In the genomic region with DNA sequence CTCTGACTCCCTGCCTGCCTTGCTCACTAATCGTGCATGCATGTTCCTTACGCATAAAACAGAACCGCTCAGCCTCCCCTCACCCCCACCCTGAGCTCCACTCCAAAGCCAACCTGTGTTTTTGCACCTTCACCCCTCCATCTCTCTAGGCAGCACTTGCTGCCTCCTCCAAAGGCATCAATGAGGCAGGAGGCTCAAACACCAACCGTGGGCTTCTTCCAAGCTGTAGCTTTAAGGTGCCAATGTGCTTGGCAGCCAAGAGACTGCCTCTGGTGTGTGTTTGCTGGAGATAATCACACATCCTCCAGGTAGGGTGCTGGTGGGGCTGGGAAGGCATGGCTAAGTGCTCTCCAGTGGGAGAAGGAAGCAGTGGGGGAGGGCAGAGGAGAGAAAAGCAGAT, we compare ENCODE assay signal across 18 mouse cellular contexts.
A peak's percentile ranks its signal among the peaks of the same experiment; 100 is the strongest.
DNase-seq lines count a peak whose midpoint lies in the region; ATAC-seq and TF ChIP-seq lines count a peak whose summit lies in the region.
"Had no signal": no experiment of that assay in that cellular context is flagged by ENCODE, and none has a peak within 500 bp of the region (broad histone marks: within the 10 kb centered on the region; RNA-seq: fewer than 3 reads in every experiment).

No protein-coding gene starts in this region.

- H3K9ac ChIP-seq in forebrain, embryonic 15.5 days (replicated peaks): no peak overlapping the region
- no peak overlapping the region for H3K9ac ChIP-seq in neural tube, embryonic 13.5 days
- no peak overlapping the region for H3K9ac ChIP-seq in hindbrain, embryonic 12.5 days
- no peak overlapping the region for H3K9ac ChIP-seq in limb, embryonic 13.5 days
- H3K9ac ChIP-seq: liver, embryonic 12.5 days; lung, embryonic 14.5 days had no signal

- no peak overlapping the region for H3K4me2 ChIP-seq in forebrain, embryonic 15.5 days (replicated peaks)
- H3K4me2 ChIP-seq in neural tube, embryonic 13.5 days: no peak overlapping the region
- H3K4me2 ChIP-seq in hindbrain, embryonic 12.5 days (replicated peaks): no peak overlapping the region
- no peak overlapping the region for H3K4me2 ChIP-seq in limb, embryonic 13.5 days (replicated peaks)
- H3K4me2 ChIP-seq: liver, embryonic 12.5 days; lung, embryonic 14.5 days; midbrain, embryonic 11.5 days had no signal

- H3K4me3 ChIP-seq in forebrain, embryonic 10.5 days: no peak overlapping the region
- H3K4me3 ChIP-seq in forebrain, embryonic 15.5 days: no peak overlapping the region
- H3K4me3 ChIP-seq in neural tube, embryonic 13.5 days: no peak overlapping the region
- H3K4me3 ChIP-seq in hindbrain, embryonic 12.5 days: no peak overlapping the region
- H3K4me3 ChIP-seq in limb, embryonic 13.5 days: no peak overlapping the region
- no peak overlapping the region for H3K4me3 ChIP-seq in left cerebral cortex, adult 2 months
- H3K4me3 ChIP-seq: liver, embryonic 12.5 days had no signal

- 51% methylated on average over 4 of the region's 4 CpGs for WGBS in forebrain, embryonic 10.5 days
- 11% methylated on average over 4 of the region's 4 CpGs for WGBS in forebrain, embryonic 15.5 days
- WGBS in neural tube, embryonic 13.5 days: 49% methylated on average over 4 of the region's 4 CpGs
- WGBS in hindbrain, embryonic 12.5 days: 57% methylated on average over 4 of the region's 4 CpGs
- WGBS in limb, embryonic 13.5 days: 41% methylated on average over 4 of the region's 4 CpGs

- H3K27me3 ChIP-seq in forebrain, embryonic 10.5 days (ENCODE audit: poor library complexity, severe bottlenecking): peaks cover 62% of the 10 kb centered on the region
- H3K27me3 ChIP-seq in forebrain, embryonic 15.5 days: no peaks in the 10 kb centered on the region
- peaks cover 6% of the 10 kb centered on the region; the same call in 1 of the 2 replicates for H3K27me3 ChIP-seq in neural tube, embryonic 13.5 days
- peaks cover 16% of the 10 kb centered on the region for H3K27me3 ChIP-seq in hindbrain, embryonic 12.5 days
- peaks cover 46% of the 10 kb centered on the region for H3K27me3 ChIP-seq in limb, embryonic 13.5 days

- H3K9me3 ChIP-seq in forebrain, embryonic 10.5 days: no peaks in the 10 kb centered on the region
- H3K9me3 ChIP-seq in forebrain, embryonic 15.5 days: no peaks in the 10 kb centered on the region
- H3K9me3 ChIP-seq in neural tube, embryonic 13.5 days: no peaks in the 10 kb centered on the region
- no peaks in the 10 kb centered on the region for H3K9me3 ChIP-seq in hindbrain, embryonic 12.5 days (replicated peaks)
- H3K9me3 ChIP-seq in limb, embryonic 13.5 days: no peaks in the 10 kb centered on the region
- H3K9me3 ChIP-seq: liver, embryonic 12.5 days had no signal

- intact Hi-C loops in left cerebral cortex, adult 2 months (cut with DNase I): no loop called here

- H3K4me1 ChIP-seq in forebrain, embryonic 10.5 days: peaks cover 23% of the 10 kb centered on the region
- peaks cover 21% of the 10 kb centered on the region for H3K4me1 ChIP-seq in forebrain, embryonic 15.5 days
- H3K4me1 ChIP-seq in neural tube, embryonic 13.5 days (replicated peaks): peaks cover 34% of the 10 kb centered on the region
- peaks cover 21% of the 10 kb centered on the region for H3K4me1 ChIP-seq in hindbrain, embryonic 12.5 days
- H3K4me1 ChIP-seq in limb, embryonic 13.5 days: peaks cover 23% of the 10 kb centered on the region
- H3K4me1 ChIP-seq: liver, embryonic 12.5 days had no signal

- TF ChIP-seq CTCF in left cerebral cortex, adult 2 months (IDR thresholded peaks at IDR 0.05): no peak

- H3K36me3 ChIP-seq in forebrain, embryonic 10.5 days (replicated peaks): no peaks in the 10 kb centered on the region
- H3K36me3 ChIP-seq in forebrain, embryonic 15.5 days: no peaks in the 10 kb centered on the region
- no peaks in the 10 kb centered on the region for H3K36me3 ChIP-seq in neural tube, embryonic 13.5 days
- no peaks in the 10 kb centered on the region for H3K36me3 ChIP-seq in hindbrain, embryonic 12.5 days
- H3K36me3 ChIP-seq in limb, embryonic 13.5 days: no peaks in the 10 kb centered on the region
- H3K36me3 ChIP-seq: liver, embryonic 12.5 days had no signal

- no peak for DNase-seq in forebrain, embryonic 10.5 days (ENCODE audit: extremely low spot score, low spot score)
- no peak for DNase-seq in neural tube, embryonic 10.5 days (ENCODE audit: extremely low spot score, low spot score)
- DNase-seq in left cerebral cortex, adult 2 months (ENCODE audit: extremely low spot score in 1 of 2, low spot score in 2 of 2): no peak
- DNase-seq in B cell, adult 2 months: no peak
- DNase-seq: adrenal gland, postnatal 14 days; cerebellum, adult 9-10 months; gastrocnemius, postnatal 36 days; kidney, adult 8-10 months; kidney, postnatal 25 days; lung, embryonic 14.5 days; lung, postnatal 4 days; thymus, postnatal 4 days had no signal

- no peak for ATAC-seq in forebrain, embryonic 15.5 days (replicated peaks)
- ATAC-seq in neural tube, embryonic 13.5 days (ENCODE audit: low read depth): no peak
- ATAC-seq in hindbrain, embryonic 12.5 days (ENCODE audit: low FRiP score): no peak
- no peak for ATAC-seq in limb, embryonic 13.5 days (ENCODE audit: low FRiP score, low read depth)
- ATAC-seq: liver, embryonic 12.5 days had no signal

- H3K27ac ChIP-seq in forebrain, embryonic 10.5 days: peak overlapping the region; percentile 22; the same call in 1 of the 2 replicates
- no peak overlapping the region for H3K27ac ChIP-seq in forebrain, embryonic 15.5 days (replicated peaks)
- peak overlapping the region; percentile 20; the same call in 1 of the 2 replicates for H3K27ac ChIP-seq in neural tube, embryonic 13.5 days (replicated peaks)
- H3K27ac ChIP-seq in hindbrain, embryonic 12.5 days: 0 out of 2 replicates have a peak overlapping the region, but pooled peaks have one; percentile 4
- peak overlapping the region; percentile 28; the same call in 1 of the 2 replicates for H3K27ac ChIP-seq in limb, embryonic 13.5 days
- H3K27ac ChIP-seq in left cerebral cortex, adult 2 months: no peak overlapping the region
- H3K27ac ChIP-seq: liver, embryonic 12.5 days had no signal

Comparison
In these comparisons a context has a peak if more than half of its experiments do, and no peak if none do; other contexts are left out.
1. H3K27ac ChIP-seq: peak in forebrain, embryonic 10.5 days (single experiment), neural tube, embryonic 13.5 days (single experiment), hindbrain, embryonic 12.5 days (single experiment) and limb, embryonic 13.5 days (single experiment); none in forebrain, embryonic 15.5 days (single experiment) and left cerebral cortex, adult 2 months (single experiment).